Mouse (Mus musculus): ENCODE data around the gene Fyb.

Fyb gene

DNA sequence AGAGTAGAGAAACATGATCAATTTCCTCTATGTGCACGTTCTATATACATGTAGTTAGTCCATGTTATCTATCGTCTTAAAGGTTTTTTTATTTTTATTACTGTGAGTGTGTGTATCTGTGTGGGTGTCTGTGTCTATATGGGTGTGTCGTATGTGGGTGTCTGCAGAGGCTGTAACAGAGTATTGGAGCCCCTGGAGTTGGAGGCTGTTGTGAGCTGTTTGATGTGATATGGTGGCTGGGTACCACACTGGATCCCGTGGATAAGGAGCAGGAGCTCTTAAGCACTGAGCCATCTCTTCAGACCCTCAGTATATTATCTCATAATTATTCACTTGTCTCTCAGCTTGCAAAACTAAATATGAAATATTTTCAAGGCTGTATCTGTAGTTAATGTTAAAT, 135.4 kb downstream of the Fyb start:
- in situ Hi-C loops (cut with MseI, MboI), result no loop called here

DNA sequence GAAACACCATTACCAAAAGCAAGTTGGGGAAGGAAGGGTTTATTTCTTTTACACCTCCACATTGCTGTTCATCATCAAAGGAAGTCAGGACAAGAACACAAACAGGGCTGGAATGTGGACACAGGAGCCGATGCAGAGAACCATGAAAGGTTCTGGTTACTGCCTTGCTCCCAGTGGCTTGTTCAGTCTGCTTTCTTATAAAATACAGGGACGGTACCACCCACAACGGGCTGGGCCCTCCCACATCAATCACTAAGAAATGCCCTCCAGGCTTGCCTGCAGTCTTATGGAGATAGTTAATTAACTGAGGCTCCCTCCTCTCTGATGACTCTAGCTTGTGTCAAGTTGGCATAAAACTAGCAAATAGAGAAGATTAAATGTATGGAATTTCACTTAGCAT, 139.3 kb downstream of the Fyb start:
- in situ Hi-C loops (cut with MseI, MboI), result no loop called here

DNA sequence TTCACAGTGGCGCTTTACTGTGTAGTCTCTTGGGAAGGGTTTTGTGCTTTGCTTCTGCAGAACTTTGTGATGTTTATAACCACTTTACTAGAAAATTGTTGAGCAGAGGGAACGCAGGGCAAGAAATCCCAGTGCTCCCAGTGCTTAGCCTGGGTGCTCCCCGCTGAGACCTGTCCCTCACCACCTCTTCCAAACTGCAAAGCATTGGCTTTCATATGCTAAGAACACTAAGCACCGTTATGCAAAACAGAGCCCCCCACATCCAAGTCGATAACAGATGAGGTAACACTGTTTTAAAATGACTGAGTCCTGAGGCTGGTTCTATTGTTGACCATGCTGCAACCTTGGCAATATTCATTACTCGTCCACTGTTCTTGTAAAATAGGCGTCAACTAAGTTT, 141.3 kb downstream of the Fyb start:
- in situ Hi-C loops (cut with MseI, MboI), result no loop called here

- in situ Hi-C loops (cut with MseI, MboI), result no loop called here
Measured at GRCm38 (mm10) chr15:6666072-6666471, 143.4 kb downstream of the Fyb start.

GRCm38 (mm10) chr15:6668793-6669437, 146.3 kb downstream of the Fyb start:
- in situ Hi-C loops (cut with MseI, MboI), result no loop called here

DNA sequence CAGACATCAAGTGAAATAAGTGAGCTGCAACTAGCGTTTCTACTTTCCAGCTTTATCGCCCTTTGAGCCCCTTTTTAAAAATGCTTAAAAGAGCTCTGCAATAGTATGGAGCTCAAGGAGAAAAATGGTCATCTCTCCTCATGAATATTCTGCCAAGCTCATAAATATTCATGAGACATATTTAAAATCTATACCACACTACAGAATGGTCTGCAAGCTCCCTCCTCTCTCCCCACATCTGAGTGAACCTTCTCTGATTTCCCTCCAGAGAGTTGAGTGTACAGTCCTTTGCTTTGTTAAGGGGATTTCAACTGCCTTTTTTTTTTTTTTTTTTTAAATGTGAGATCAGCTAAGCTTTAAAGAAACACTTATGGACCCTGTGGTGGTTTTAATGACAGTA, 155.8 kb downstream of the Fyb start:
- in situ Hi-C loops (cut with MseI, MboI), result no loop called here

DNA sequence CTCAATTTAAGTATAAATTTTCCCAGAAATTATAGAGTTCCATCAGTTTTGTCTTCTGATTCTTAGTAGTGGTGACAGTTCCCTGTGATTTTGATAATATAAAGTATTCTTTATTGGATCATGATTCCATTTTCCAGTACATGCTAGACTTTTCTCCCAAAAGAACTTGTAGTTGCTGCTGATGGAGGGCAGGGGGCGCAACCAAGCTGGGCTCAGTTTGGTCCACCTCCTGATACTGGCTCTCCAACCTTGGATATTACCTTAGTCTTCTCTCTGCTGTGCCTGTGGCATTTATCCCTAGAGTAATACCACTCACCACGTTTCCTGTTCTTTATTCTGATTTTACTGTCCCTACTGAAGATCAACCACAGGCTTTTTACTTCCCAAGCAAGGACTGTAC, 179.5 kb downstream of the Fyb start:
- in situ Hi-C loops (cut with MseI, MboI), result no loop called here

- in situ Hi-C loops (cut with MseI, MboI), result no loop called here
Measured at GRCm38 (mm10) chr15:6705351-6705901, 182.8 kb downstream of the Fyb start.

- in situ Hi-C loops (cut with MseI, MboI), result no loop called here
Measured at GRCm38 (mm10) chr15:6707551-6707935, 184.9 kb downstream of the Fyb start.

DNA sequence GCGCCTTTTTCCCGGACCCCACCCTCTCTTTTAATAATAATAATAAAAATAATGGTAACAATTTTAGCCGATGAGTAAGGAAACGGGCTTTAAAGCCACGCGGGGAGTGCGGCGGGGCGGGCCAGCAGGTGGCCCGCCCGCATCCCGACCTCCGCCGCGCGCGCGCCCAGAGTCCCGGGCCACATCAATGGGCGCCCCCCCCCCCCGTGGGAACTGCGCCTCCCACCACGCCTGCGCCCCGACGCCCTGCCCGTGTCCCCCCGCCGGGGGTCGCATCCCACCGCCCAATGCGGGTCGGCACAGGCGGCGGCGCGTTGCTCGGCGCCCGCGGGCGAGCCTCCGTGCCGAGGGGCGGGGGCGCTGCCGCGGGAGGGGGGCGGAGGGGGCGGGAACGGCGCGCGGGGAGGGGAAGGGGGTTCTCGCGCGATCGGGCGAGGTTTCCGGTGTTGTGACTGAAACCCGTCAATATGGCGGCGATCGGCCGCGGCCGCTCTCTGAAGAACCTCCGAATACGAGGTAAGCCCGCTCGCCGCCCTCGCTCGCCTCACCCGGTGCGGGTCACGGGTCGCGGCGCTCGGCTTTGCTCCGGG, 185.4 kb downstream of the Fyb start, which contains the start of gene Rictor:
TSS of gene Rictor (plus strand) at position 444 of the 590 bp plus-strand sequence.
- in situ Hi-C loops (cut with MseI, MboI), result no loop called here

GRCm38 (mm10) chr15:6708526-6709441, 186.1 kb downstream of the Fyb start:
- in situ Hi-C loops (cut with MseI, MboI), result no loop called here

DNA sequence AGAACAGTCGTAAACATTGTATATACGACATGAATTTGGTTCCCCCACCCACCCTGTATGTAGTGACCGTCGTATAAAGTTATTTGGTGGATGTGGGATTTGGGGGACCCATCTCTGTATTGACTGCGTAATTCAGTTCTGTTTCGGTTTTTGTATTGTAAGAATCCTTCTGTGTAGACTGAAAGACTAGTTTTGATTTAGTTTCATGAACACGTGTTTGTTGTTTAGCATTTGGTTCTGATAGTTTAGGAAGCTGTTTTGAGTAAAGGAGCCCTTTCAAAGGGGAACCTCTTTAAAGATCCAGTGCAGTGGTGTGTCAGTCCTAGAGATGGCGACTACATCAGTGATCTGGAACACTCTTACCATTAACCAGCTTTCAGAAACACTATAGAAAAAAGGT, 187.0 kb downstream of the Fyb start:
- in situ Hi-C loops (cut with MseI, MboI), result no loop called here

- in situ Hi-C loops (cut with MseI, MboI), result no loop called here
Measured at GRCm38 (mm10) chr15:6710341-6710740, 187.7 kb downstream of the Fyb start.

GRCm38 (mm10) chr15:6711226-6711625, 188.6 kb downstream of the Fyb start:
- in situ Hi-C loops (cut with MseI, MboI), result no loop called here

Measured in mouse trophoblast stem cell (cell line).